Mouse (Mus musculus): ENCODE results near the gene Rabgap1l. TPM values are rescaled to one million over a fixed set of nuclear protein-coding genes. Genes with fewer than 3 reads are reported as not detected.
"Not testable (repeated sequence)": the region's sequence is repeated elsewhere in the genome, so short reads cannot be mapped to it uniquely, and the experiment has no call there.

Rabgap1l gene
- polyA plus RNA-seq, 1 experiment from 2014 or later, result 44.8 TPM

DNA sequence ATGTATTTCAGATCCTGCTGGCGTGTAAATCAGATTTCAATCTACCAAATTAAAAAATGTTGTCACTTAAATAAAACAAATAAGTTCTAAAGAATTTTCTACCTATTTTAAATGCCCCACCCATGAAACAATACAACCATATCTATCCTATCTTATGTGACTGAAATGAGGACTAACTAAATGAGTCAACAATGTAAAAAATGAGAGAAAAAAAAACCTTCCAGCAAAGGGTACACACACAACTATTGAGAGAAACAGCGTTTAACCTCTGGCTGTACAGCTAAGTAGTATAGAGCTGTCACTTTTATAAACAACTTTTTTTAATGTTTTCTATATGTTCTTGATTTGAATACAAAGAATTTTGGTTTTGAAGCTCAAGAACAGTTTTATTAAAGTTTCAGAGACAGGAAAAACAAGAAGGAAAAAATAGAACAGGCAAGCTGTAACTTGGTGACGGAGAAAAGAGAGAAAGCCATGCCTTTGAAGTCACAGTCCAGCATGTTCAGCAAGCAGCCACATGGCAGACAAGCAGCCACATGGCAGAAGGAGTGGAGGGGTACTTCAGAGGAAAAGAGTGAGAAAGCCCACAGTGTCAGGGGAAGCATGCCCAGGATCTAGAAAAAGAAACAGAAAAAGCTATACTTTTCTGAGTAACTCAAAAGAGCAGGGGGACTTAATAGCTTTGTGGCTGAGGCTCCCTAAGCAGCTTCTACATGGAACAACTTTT lies 120.8 kb downstream of the Rabgap1l start:
- DNase-seq (no peak), ATAC-seq (ENCODE audit: low FRiP score, low TSS enrichment) (no peak)
- H3K27me3 ChIP-seq (ENCODE audit: control insufficient read depth, insufficient read depth, low read length), result no peaks in the 10 kb centered on the region
- H3K9ac ChIP-seq (replicated peaks; ENCODE audit: low read length), result no peak overlapping the region
- no peak overlapping the region for H3K27ac ChIP-seq (replicated peaks; ENCODE audit: low read depth, low read length)
- no peaks in the 10 kb centered on the region for H3K4me1 ChIP-seq (ENCODE audit: control insufficient read depth, insufficient read depth, low read length)
- 79% methylated on average over 3 of the region's 3 CpGs for WGBS
- H3K36me3 ChIP-seq (ENCODE audit: control insufficient read depth, insufficient read depth, low read length), result no peaks in the 10 kb centered on the region
- H3K4me3 ChIP-seq (replicated peaks; ENCODE audit: low read depth, low read length), result no peak overlapping the region
- no peak overlapping the region for H3K4me2 ChIP-seq (ENCODE audit: low read length)
- H3K9me3 ChIP-seq (ENCODE audit: control insufficient read depth, low read length), result no peaks in the 10 kb centered on the region

GRCm38 (mm10) chr1:160655806-160656470 lies 137.1 kb downstream of the Rabgap1l start:
- Histone ChIP-seq H3K4me2 (ENCODE audit: low read length) (no peak overlapping the region), H3K4me3 (replicated peaks; ENCODE audit: low read depth, low read length) (no peak overlapping the region), H3K27ac (replicated peaks; ENCODE audit: low read depth, low read length) (no peak overlapping the region), H3K9me3 (ENCODE audit: control insufficient read depth, low read length) (no peaks in the 10 kb centered on the region), H3K36me3 (ENCODE audit: control insufficient read depth, insufficient read depth, low read length) (no peaks in the 10 kb centered on the region), H3K27me3 (ENCODE audit: control insufficient read depth, insufficient read depth, low read length) (no peaks in the 10 kb centered on the region), H3K4me1 (ENCODE audit: control insufficient read depth, insufficient read depth, low read length) (no peaks in the 10 kb centered on the region), H3K9ac (replicated peaks; ENCODE audit: low read length) (no peak overlapping the region)
- DNase-seq, result no peak
- ATAC-seq (ENCODE audit: low FRiP score, low TSS enrichment), result no peak
- WGBS, result 80% methylated on average over 2 of the region's 2 CpGs

GRCm38 (mm10) chr1:160651691-160652090 lies 141.3 kb downstream of the Rabgap1l start:
- no peak overlapping the region for H3K4me3 ChIP-seq (replicated peaks; ENCODE audit: low read depth, low read length)
- no peaks in the 10 kb centered on the region for H3K4me1 ChIP-seq (ENCODE audit: control insufficient read depth, insufficient read depth, low read length)
- DNase-seq (no peak), ATAC-seq (ENCODE audit: low FRiP score, low TSS enrichment) (no peak)
- H3K9ac ChIP-seq (replicated peaks; ENCODE audit: low read length), result no peak overlapping the region
- no peaks in the 10 kb centered on the region for H3K27me3 ChIP-seq (ENCODE audit: control insufficient read depth, insufficient read depth, low read length)
- H3K4me2 ChIP-seq (ENCODE audit: low read length), result no peak overlapping the region
- no peaks in the 10 kb centered on the region for H3K36me3 ChIP-seq (ENCODE audit: control insufficient read depth, insufficient read depth, low read length)
- no peak overlapping the region for H3K27ac ChIP-seq (replicated peaks; ENCODE audit: low read depth, low read length)
- WGBS, result 42% methylated on average over 3 of the region's 3 CpGs
- no peaks in the 10 kb centered on the region for H3K9me3 ChIP-seq (ENCODE audit: control insufficient read depth, low read length)

GRCm38 (mm10) chr1:160645416-160645815 lies 147.6 kb downstream of the Rabgap1l start:
- no peaks in the 10 kb centered on the region for H3K4me1 ChIP-seq (ENCODE audit: control insufficient read depth, insufficient read depth, low read length)
- no peaks in the 10 kb centered on the region for H3K27me3 ChIP-seq (ENCODE audit: control insufficient read depth, insufficient read depth, low read length)
- H3K9ac ChIP-seq (replicated peaks; ENCODE audit: low read length), result no peak overlapping the region
- ATAC-seq (ENCODE audit: low FRiP score, low TSS enrichment), result no peak
- no peak overlapping the region for H3K4me2 ChIP-seq (ENCODE audit: low read length)
- H3K36me3 ChIP-seq (ENCODE audit: control insufficient read depth, insufficient read depth, low read length), result no peaks in the 10 kb centered on the region
- no peak for DNase-seq
- WGBS, result 99% methylated on average over 3 of the region's 3 CpGs
- no peak overlapping the region for H3K4me3 ChIP-seq (replicated peaks; ENCODE audit: low read depth, low read length)
- H3K27ac ChIP-seq (replicated peaks; ENCODE audit: low read depth, low read length), result no peak overlapping the region
- no peaks in the 10 kb centered on the region for H3K9me3 ChIP-seq (ENCODE audit: control insufficient read depth, low read length)

DNA sequence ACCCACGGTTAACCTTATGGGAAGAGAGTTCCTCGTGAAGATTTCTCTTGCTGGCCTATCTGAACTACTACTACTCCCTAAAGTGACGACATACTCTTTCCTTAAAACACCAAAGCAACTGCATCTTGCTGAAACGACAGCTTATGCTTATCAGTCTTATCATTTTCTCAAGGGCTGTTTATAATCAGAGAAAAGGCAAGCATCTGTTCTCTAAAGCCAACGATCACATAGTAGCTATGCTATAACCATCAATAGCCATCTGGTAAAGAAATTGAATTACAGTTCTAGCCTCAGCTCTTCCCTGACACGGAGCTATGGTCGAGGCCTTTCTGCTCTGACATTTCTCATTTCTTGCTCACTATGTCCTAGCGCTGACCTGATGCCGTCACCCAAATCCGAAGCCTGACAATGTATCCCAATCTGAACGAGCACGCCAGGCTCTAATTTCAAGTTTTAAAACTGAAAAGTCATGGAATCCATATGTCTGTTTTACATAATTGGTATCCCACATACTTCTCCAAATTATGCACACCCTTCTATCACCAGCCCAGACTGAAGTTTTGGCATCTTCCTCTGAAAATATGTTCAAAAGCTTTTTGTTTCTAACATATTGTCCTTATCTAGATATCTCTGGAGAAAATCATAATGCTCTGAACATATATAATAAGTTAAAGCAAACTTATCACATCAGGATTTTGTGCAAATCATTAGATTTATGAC lies 164.6 kb downstream of the Rabgap1l start:
- Histone ChIP-seq H3K27me3 (ENCODE audit: control insufficient read depth, insufficient read depth, low read length) (no peaks in the 10 kb centered on the region), H3K4me3 (replicated peaks; ENCODE audit: low read depth, low read length) (no peak overlapping the region), H3K4me2 (ENCODE audit: low read length) (no peak overlapping the region), H3K9ac (replicated peaks; ENCODE audit: low read length) (no peak overlapping the region), H3K27ac (replicated peaks; ENCODE audit: low read depth, low read length) (no peak overlapping the region), H3K4me1 (ENCODE audit: control insufficient read depth, insufficient read depth, low read length) (no peaks in the 10 kb centered on the region), H3K36me3 (ENCODE audit: control insufficient read depth, insufficient read depth, low read length) (no peaks in the 10 kb centered on the region), H3K9me3 (ENCODE audit: control insufficient read depth, low read length) (no peaks in the 10 kb centered on the region)
- DNase-seq (no peak), ATAC-seq (ENCODE audit: low FRiP score, low TSS enrichment) (no peak)
- 90% methylated on average over 12 of the region's 12 CpGs for WGBS

DNA sequence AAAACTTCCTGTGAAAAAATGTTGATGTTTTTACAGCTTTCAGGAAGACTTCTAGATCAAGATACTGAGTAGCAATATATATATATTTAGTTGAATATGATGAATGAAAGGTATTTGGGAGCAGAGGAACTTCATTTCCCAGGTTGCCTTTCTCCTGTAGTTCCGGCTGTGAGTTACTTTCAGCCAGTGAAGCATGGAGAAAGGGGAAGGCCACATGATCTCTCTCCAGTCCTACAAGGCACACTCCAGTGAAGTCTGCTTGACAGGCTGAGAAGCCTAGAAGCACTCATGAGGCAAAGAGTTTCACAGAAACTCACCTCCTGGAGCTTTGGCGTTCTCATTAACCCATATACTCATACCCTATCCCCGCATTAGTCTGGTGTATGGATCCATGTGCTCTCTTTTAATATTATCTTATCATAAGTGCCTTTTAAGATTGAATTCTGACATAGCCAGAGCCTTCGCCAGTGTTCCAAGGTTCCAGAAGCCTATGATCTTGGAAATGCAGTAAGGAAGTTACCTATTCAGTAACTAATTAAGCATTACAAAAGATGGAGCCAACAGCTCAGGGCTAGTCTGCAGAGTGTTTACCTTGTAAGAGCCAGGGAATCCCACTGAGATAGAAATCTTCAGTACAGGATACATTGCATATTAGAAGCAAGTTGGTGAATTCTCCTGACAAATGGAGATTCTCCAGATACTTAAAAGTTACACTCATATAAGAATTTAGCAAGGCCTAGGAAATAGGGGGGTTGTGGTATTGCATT lies 168.5 kb downstream of the Rabgap1l start:
- not testable (repeated sequence) for DNase-seq; H3K4me3 ChIP-seq (replicated peaks; ENCODE audit: low read depth, low read length); H3K36me3 ChIP-seq (ENCODE audit: control insufficient read depth, insufficient read depth, low read length); H3K9ac ChIP-seq (replicated peaks; ENCODE audit: low read length); ATAC-seq (ENCODE audit: low FRiP score, low TSS enrichment); H3K4me1 ChIP-seq (ENCODE audit: control insufficient read depth, insufficient read depth, low read length); H3K27me3 ChIP-seq (ENCODE audit: control insufficient read depth, insufficient read depth, low read length); H3K27ac ChIP-seq (replicated peaks; ENCODE audit: low read depth, low read length); H3K9me3 ChIP-seq (ENCODE audit: control insufficient read depth, low read length); H3K4me2 ChIP-seq (ENCODE audit: low read length)
- WGBS, result 76% methylated on average over 4 of the region's 4 CpGs

DNA sequence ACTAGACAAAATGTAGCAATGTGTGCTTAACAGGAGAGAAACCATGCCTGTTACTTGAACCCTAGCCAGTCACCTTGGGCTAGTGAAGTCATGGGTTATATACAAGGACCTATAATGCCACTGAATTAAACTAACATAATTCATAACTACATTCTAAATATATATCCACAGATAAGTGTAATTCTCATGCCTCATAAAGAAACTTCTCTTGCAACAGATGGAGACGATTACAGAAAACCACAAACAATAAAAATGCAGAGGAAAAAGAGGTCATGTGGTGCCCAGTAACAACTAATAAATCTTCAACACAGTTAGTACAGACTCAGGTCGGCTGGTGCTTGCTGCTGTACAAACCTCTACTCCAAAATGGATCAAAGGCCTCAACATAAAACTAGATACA lies 174.8 kb downstream of the Rabgap1l start:
- no peak for DNase-seq
- WGBS, result 87% methylated on average over 2 of the region's 2 CpGs
- Histone ChIP-seq H3K4me3 (replicated peaks; ENCODE audit: low read depth, low read length) (no peak overlapping the region), H3K9ac (replicated peaks; ENCODE audit: low read length) (no peak overlapping the region), H3K4me1 (ENCODE audit: control insufficient read depth, insufficient read depth, low read length) (no peaks in the 10 kb centered on the region), H3K27me3 (ENCODE audit: control insufficient read depth, insufficient read depth, low read length) (no peaks in the 10 kb centered on the region), H3K9me3 (ENCODE audit: control insufficient read depth, low read length) (no peaks in the 10 kb centered on the region), H3K27ac (replicated peaks; ENCODE audit: low read depth, low read length) (no peak overlapping the region), H3K36me3 (ENCODE audit: control insufficient read depth, insufficient read depth, low read length) (no peaks in the 10 kb centered on the region), H3K4me2 (ENCODE audit: low read length) (no peak overlapping the region)
- ATAC-seq (ENCODE audit: low FRiP score, low TSS enrichment), result no peak

- no peaks in the 10 kb centered on the region for H3K36me3 ChIP-seq (ENCODE audit: control insufficient read depth, insufficient read depth, low read length)
- H3K4me1 ChIP-seq (ENCODE audit: control insufficient read depth, insufficient read depth, low read length), result no peaks in the 10 kb centered on the region
- no peak overlapping the region for H3K27ac ChIP-seq (replicated peaks; ENCODE audit: low read depth, low read length)
- no peaks in the 10 kb centered on the region for H3K9me3 ChIP-seq (ENCODE audit: control insufficient read depth, low read length)
- ATAC-seq (ENCODE audit: low FRiP score, low TSS enrichment) (no peak), DNase-seq (peak; percentile 53)
- WGBS, result 62% methylated on average over 2 of the region's 2 CpGs
- no peak overlapping the region for H3K4me2 ChIP-seq (ENCODE audit: low read length)
- H3K4me3 ChIP-seq (replicated peaks; ENCODE audit: low read depth, low read length), result no peak overlapping the region
- H3K9ac ChIP-seq (replicated peaks; ENCODE audit: low read length), result no peak overlapping the region
- no peaks in the 10 kb centered on the region for H3K27me3 ChIP-seq (ENCODE audit: control insufficient read depth, insufficient read depth, low read length)
Observed at GRCm38 (mm10) chr1:160606425-160606824, 186.6 kb downstream of the Rabgap1l start.
